Mouse (Mus musculus) hindbrain, postnatal 0 days (tissue): ENCODE results near the gene Ppl. TPM values are rescaled to one million over a fixed set of nuclear protein-coding genes. Genes with fewer than 3 reads are reported as not detected.

ENCODE experiments used
- ATAC-seq: fragments of 200-750 bp; cut with Nextera tagmentation; 2 replicates; pipeline ENCODE4 v1.8.0; 2017; ENCODE audit warnings: mild to moderate bottlenecking, moderate TSS enrichment, moderate library complexity
- DNase-seq: peaks from one replicate; pipeline ENCODE4 v3.0.0-alpha.2; 2015; ENCODE audit warnings: low spot score
- H3K27ac ChIP-seq: fragments of 300-500 bp; sonication (generic); 2 replicates; pipeline ENCODE4 v1.5.1; 2014; ENCODE audit warnings: mild to moderate bottlenecking
- H3K27me3 ChIP-seq: fragments of 300-500 bp; sonication (generic); 2 replicates; pipeline ENCODE4 v1.6.1; 2014; ENCODE audit warnings: low read length, mixed read lengths; ENCODE audit not compliant: insufficient read depth
- H3K36me3 ChIP-seq: fragments of 300-500 bp; sonication (generic); 2 replicates; pipeline ENCODE4 v1.6.1; 2014; ENCODE audit warnings: low read length, mixed read lengths; ENCODE audit not compliant: insufficient read depth
- H3K4me1 ChIP-seq: fragments of 300-500 bp; sonication (generic); 2 replicates; pipeline ENCODE4 v1.6.1; 2014; ENCODE audit warnings: antibody characterized with exemption, low read length, mixed read lengths; ENCODE audit not compliant: insufficient read depth
- H3K4me2 ChIP-seq: fragments of 300-500 bp; sonication (generic); 2 replicates; pipeline ENCODE4 v1.6.1; 2014; ENCODE audit warnings: low read depth, mild to moderate bottlenecking, low read length, moderate library complexity, mixed read lengths
- H3K4me3 ChIP-seq: fragments of 300-500 bp; sonication (generic); 2 replicates; pipeline ENCODE4 v1.5.1; 2014; ENCODE audit warnings: low read length
- H3K9ac ChIP-seq: fragments of 300-500 bp; sonication (generic); replicated peaks from 2 replicates; pipeline ENCODE4 v1.6.1; 2014; ENCODE audit warnings: mild to moderate bottlenecking, low read length, moderate library complexity, mixed read lengths
- H3K9me3 ChIP-seq: fragments of 300-500 bp; sonication (generic); 2 replicates; pipeline ENCODE4 v1.6.1; 2016; ENCODE audit warnings: low read length, mixed read lengths
- CTCF ChIP-seq: IDR thresholded peaks from 2 replicates; pipeline ENCODE4 v1.5.1; 2016; ENCODE audit warnings: antibody characterized with exemption, control low read depth, low read depth
- WGBS: fragments of 180-500 bp; shearing (Covaris S2); extraction: QIAGEN DNeasy Blood & Tissue Kit; methylation state at CpG from one replicate; pipeline ENCODE4 v1.1.7; 2014; 5-methylcytosine and 5-hydroxymethylcytosine counted together
- polyA plus RNA-seq: library from polyadenylated mRNA; unstranded; fragments of >200 nt; fragmentation: Nextera tagmentation; extraction: Ambion mirVana; gene quantifications from 2 replicates; pipeline ENCODE4 v1.2.1, GENCODE M21; 2015
- total RNA-seq: library from RNA; depleted of rRNA; stranded (reverse); fragments of >200 nt; gene quantifications from 2 replicates; pipeline ENCODE4 v1.2.3, GENCODE M21; 2014

The Ppl gene
- total and polyA plus RNA-seq, 2 experiments from 2014 or later, result 0.16 TPM

- Histone ChIP-seq H3K4me2 (no peak overlapping the region), H3K27ac (no peak overlapping the region), H3K27me3 (no peaks in the 10 kb centered on the region), H3K4me3 (no peak overlapping the region), H3K36me3 (no peaks in the 10 kb centered on the region), H3K4me1 (no peaks in the 10 kb centered on the region), H3K9me3 (no peaks in the 10 kb centered on the region), H3K9ac (no peak overlapping the region)
- DNase-seq (no peak), ATAC-seq (no peak)
- no peak for TF ChIP-seq CTCF
- 73% methylated on average over 2 of the region's 2 CpGs for WGBS
Observed at GRCm38 (mm10) chr16:5156495-5156894, 24.3 kb upstream of the Ppl start.

DNA sequence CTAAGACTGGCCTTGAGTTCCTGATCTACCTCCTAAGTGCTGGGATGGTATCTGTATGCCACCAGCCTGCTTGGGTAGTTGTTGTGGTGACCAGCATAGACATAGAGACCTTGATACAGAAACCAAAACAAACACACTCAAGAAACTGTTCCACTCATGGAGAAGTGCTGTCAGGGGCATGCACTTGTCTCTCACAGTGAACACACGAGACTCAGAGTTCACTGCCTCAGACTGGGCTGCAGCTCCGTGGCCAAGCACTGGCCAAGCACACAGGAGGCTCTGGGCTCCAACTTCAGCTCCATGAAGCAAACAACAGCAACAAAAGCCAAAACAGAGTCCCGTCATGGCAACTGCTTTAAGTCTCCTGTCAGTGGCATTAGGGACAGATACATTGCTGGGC, 22.8 kb upstream of the Ppl start:
- Histone ChIP-seq H3K9ac (no peak overlapping the region), H3K27me3 (no peaks in the 10 kb centered on the region), H3K9me3 (no peaks in the 10 kb centered on the region), H3K4me3 (no peak overlapping the region), H3K36me3 (no peaks in the 10 kb centered on the region), H3K4me1 (no peaks in the 10 kb centered on the region), H3K4me2 (no peak overlapping the region), H3K27ac (no peak overlapping the region)
- no peak for TF ChIP-seq CTCF
- ATAC-seq, result no peak
- 64% methylated on average over 3 of the region's 3 CpGs for WGBS
- no peak for DNase-seq

GRCm38 (mm10) chr16:5153299-5154026, 21.2 kb upstream of the Ppl start:
- no peak overlapping the region for H3K4me2 ChIP-seq
- WGBS, result 25% methylated on average over 6 of the region's 6 CpGs
- no peak overlapping the region for H3K4me3 ChIP-seq
- no peaks in the 10 kb centered on the region for H3K27me3 ChIP-seq
- no peaks in the 10 kb centered on the region for H3K36me3 ChIP-seq
- TF ChIP-seq CTCF, result no peak
- DNase-seq, result peak; percentile 50
- H3K9ac ChIP-seq, result no peak overlapping the region
- H3K4me1 ChIP-seq, result no peaks in the 10 kb centered on the region
- no peak for ATAC-seq
- 0 out of 2 replicates have a peak overlapping the region, but pooled peaks have one; percentile 0 for H3K27ac ChIP-seq
- no peaks in the 10 kb centered on the region for H3K9me3 ChIP-seq

GRCm38 (mm10) chr16:5150544-5150943, 18.3 kb upstream of the Ppl start:
- Histone ChIP-seq H3K4me2 (no peak overlapping the region), H3K36me3 (no peaks in the 10 kb centered on the region), H3K4me1 (no peaks in the 10 kb centered on the region), H3K27me3 (0 out of 2 replicates have a peak, but pooled peaks cover 3% of the 10 kb centered on the region), H3K9me3 (no peaks in the 10 kb centered on the region), H3K27ac (no peak overlapping the region), H3K4me3 (no peak overlapping the region), H3K9ac (no peak overlapping the region)
- TF ChIP-seq CTCF, result no peak
- DNase-seq, result no peak
- ATAC-seq, result no peak
- WGBS, result 55% methylated on average over 10 of the region's 10 CpGs

DNA sequence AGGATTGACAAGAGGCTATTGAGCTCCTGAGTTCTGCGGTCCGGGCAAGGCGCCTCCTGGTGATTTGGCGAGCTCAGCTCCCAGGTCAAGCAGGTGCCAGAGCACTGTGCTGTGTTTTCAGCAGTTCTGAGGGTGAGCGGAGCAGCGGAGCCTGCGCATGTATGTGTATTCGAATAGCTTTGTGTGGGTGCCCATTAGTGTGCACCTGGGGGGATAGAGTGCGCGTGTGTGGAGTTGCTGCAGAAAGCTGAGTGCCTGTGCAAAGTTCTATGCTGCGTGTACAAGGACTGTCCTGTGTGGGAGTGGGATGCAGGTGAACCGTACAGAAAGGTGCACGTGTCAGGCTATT, 14.8 kb upstream of the Ppl start, which contains the start of gene Sec14l5:
Gene Sec14l5, plus strand, starts transcription at position 73 of the 349 bp plus-strand sequence.
- 14% methylated on average over 13 of the region's 13 CpGs for whole genome bisulfite sequencing
- Histone ChIP-seq H3K4me2 (peak within 1 kb of the TSS; percentile 78), H3K27me3 (0 out of 2 replicates have a peak, but pooled peaks cover 3% of the 10 kb centered on the region), H3K4me1 (no peaks in the 10 kb centered on the region), H3K4me3 (peak within 1 kb of the TSS; percentile 38), H3K36me3 (no peaks in the 10 kb centered on the region), H3K9ac (peak within 1 kb of the TSS; percentile 28; the same call in 1 of the 2 replicates), H3K9me3 (no peaks in the 10 kb centered on the region), H3K27ac (no peak within 1 kb of the TSS)
- no peak for TF ChIP-seq CTCF
- no peak for ATAC-seq
- no peak for DNase-seq

DNA sequence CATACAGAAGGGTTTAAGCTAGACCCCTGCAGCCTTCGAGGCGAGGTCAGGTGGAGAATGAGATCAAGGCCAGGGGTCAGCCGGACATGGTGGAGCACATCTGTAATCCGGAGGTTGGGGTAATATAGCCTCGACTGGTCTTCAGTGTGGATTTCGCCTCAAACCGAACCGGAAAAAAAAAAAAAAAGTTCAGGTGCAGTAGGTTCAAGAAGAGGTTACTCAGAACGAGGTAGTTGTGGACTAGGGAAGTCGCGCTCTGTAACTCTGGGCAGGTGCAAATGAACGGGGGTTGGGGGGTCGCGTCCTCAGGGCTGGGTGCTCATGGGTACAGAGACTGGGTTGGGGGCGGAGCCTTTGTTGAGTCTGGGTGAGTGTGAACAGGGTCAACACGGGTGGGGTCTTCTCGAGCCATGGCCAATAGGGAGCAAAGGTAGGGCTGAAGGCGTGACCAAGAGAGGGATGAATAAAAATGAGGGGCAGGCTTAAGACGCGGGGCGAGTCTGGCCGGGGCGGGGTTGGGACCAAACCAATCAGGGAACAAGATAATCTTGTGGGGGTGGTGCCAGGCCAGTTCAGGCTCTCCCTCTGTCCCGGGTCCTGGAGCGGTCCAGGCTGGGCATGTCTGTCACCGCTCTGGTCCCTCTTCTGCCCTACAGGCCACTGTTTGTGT, 14.3 kb upstream of the Ppl start:
- no peak for TF ChIP-seq CTCF
- H3K9ac ChIP-seq, result peak overlapping the region; percentile 28; the same call in 1 of the 2 replicates
- ATAC-seq (peak; percentile 84), DNase-seq (peak; percentile 68)
- no peaks in the 10 kb centered on the region for H3K4me1 ChIP-seq
- 4% methylated on average over 26 of the region's 26 CpGs for WGBS
- H3K4me2 ChIP-seq, result peak overlapping the region; percentile 78
- H3K36me3 ChIP-seq, result no peaks in the 10 kb centered on the region
- H3K27me3 ChIP-seq, result 0 out of 2 replicates have a peak, but pooled peaks cover 3% of the 10 kb centered on the region
- no peaks in the 10 kb centered on the region for H3K9me3 ChIP-seq
- no peak overlapping the region for H3K27ac ChIP-seq
- peak overlapping the region; percentile 38 for H3K4me3 ChIP-seq
